Mouse (Mus musculus) common myeloid progenitor, adult 5-6 weeks (primary cell): ENCODE results near the gene Tmem117. TPM values are rescaled to one million over a fixed set of nuclear protein-coding genes. Genes with fewer than 3 reads are reported as not detected.

Experiments
- ATAC-seq: replicated peaks from 2 replicates; pipeline ENCODE4 v1.8.0; 2016; ENCODE audit warnings: low read depth, mild to moderate bottlenecking, moderate TSS enrichment, inconsistent platforms; ENCODE audit not compliant: poor library complexity, severe bottlenecking
- total RNA-seq: library from RNA; stranded (forward); fragments of 200-1000, 187-1606 nt; gene quantifications from 2 replicates; pipeline ENCODE4 v1.2.3, GENCODE M21; 2017

Gene Tmem117
- total RNA-seq, 1 experiment from 2014 or later, result not detected

DNA sequence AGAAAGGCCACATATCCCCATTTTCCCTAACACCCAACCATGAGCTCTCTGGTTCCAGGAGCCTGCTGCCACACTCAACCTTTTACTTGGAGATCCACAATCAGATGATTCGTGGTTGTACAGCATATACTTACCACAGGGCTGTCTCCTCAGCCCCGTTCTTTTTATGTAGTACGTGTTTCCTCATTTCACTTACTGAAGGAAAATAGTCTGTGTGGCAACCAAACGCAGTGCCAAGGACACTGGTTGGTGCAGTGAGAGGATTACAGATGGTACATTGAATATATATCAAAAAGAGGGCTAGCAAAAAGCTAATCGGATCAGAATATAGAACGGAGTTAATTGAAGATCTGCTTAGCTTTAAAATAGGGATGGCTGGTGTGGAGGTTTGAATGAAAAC lies 338.0 kb downstream of the Tmem117 start:
- ATAC-seq, result no peak

DNA sequence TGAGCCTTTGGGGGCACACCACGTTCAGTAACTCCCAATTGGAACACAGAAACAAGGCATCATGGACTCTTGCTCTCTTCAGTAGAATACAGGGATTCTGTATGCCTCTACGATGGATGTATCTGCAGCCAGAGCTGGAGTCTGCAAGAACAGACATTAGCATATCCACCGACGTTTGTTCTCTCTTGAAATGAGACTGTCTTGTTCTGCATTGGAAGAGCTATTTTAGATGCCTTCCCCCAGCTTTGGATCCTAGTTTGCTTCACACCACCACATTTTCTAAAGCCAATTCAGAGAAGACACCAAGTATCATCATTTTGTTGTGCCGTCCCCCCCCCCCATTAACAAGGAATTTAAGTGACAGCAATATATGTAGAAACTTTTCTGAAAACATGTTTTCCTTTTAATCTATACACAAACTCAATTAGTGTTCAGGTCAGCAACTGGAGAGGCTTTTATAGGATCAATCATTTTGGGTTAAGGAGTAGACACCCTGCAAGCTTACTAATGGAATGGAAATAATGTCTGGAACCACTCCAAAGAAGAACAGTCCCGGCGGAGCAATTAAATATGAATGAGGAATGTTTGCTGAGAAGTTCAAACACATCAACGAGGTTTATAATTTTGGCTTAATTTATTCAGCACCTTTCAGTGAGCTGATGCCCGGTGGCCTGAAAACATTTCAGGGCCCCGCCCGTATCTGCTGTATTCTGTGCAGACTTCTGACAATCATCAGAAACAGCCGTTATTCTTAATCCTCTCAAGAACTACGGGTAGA lies 339.6 kb downstream of the Tmem117 start:
- ATAC-seq, result no peak

DNA sequence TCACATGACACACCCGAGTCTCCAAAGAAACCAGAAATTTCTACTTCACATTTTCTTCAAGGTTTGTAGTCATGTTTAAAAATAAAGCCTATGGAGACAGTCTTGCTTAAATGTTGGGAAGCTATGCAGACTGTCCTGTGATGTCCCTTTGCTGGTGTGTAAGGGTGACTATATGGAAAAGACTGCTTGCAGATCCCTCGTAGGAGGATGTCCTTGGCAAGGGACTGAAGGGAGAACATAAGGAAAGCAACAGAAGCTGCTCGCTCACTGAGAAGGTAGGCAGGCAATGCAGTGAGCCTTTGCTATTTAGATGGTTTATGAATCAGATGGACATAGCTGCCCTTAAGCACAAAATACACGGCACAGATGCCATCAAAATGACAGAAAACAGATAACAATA lies 352.8 kb downstream of the Tmem117 start:
- no peak for ATAC-seq

DNA sequence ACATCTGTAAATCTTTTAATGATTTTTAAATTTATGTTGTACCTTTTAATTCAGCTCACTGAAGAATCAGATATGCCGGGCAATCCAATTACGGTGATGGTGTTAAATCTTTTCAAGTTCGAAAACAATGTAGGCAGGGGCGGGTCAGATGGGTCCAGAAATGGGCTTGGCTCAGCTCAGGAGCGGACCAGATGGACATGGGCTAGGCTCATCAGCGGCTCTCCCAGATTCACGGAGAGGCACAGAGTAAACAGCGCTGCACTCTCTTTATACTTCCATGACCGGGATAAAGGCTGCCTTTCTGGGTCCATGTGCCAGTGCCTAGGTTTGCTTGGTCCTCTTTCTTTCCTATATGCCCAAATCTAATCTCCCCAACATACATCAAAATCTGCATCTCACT lies 366.3 kb downstream of the Tmem117 start:
- no peak for ATAC-seq

DNA sequence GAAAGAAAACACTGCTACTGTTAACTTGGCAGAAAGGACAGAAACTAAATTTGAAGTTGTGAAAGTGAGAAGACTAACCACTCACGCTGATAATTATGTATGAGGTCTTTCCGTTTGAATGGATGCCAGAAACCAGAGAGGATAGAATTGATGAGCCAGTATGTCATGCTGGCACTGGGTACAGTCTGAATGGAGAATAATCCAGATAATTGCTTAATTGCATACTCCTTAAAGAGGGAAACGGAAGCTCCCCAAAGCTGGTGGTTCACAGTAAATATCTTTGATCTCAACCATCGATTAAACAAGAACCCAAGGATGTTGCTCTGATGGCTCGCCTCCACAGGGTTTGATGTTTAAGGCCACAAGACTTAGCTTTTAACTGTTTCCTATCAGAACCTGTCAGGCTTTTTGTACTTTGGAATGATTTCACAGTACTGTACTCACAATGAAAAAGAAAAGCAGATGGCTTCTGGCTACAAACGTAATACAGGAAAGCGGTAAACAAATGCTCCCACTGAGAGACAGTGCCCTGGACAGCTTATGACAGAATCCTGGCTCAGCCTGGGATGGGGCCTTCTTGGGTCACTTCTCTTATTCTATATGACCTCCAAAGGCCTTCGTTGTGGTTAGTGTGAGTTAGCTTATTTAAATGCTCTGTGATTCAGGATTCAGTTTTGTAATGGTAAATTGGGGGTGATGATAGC lies 376.2 kb downstream of the Tmem117 start:
- no peak for ATAC-seq

DNA sequence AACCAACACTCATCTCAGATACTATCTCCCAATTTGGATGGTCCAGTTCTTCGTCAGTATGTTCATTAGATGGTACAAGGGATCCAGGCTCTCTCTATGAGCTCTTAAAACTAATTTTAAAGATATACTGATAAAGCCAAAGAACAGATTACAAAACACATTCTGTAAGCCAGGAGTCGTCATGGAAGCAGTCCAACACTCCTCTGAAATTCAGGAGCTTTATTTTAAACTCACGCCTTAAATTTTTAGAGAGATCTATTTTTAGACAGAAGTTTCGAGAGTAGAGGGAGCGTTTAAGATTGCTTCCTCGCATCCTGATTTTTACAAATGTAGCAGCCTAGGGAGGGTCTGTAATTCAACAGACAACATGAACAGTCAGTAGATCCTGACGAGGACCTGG lies 393.2 kb downstream of the Tmem117 start:
- ATAC-seq, result no peak

DNA sequence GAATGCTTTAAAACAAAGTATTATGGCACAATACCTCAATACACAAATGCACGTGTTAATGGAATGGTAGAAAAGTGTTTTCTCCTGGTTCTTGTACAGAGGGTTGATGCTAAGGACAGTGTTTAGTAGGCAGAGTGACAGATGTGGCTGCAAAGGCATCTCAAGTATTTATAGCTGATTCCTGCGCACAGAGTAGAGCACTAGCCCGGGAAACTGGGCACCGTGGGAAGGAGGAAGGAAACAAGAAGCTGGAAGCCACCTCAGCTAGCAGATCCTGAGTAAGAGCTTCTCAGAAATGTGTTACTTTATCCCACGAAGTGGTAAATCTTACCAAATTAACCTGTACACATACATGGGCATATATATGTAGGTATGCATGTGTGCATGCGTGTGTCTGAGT lies 395.4 kb downstream of the Tmem117 start:
- no peak for ATAC-seq

DNA sequence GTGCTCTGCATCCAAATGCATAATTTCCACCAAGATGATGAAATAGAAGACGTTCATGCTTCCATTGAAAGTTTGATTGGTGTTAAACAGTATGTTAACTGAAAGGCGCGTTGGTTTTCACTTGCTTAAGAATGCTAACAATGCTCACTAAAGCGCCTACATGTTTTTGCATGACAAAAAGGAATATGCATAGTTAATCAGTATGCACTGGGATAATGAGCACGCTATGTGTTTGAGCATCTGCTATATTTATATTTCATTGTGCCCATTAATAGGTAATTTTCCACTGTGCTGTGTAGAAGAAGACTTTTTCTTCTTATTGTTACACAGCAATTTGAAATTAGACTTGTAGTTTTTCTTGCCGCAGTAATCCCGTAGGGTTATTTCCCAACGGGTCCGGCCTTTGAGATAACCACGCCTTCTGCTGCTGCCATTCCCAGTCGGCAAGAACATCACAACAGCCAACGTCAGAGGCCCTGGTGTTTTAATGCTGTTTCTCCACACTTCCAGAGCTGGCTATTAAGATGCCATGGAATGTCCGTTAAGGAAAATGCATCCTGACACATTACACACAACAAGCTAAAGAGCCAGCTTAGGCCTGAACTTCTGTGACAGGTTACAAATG lies 399.9 kb downstream of the Tmem117 start:
- no peak for ATAC-seq

DNA sequence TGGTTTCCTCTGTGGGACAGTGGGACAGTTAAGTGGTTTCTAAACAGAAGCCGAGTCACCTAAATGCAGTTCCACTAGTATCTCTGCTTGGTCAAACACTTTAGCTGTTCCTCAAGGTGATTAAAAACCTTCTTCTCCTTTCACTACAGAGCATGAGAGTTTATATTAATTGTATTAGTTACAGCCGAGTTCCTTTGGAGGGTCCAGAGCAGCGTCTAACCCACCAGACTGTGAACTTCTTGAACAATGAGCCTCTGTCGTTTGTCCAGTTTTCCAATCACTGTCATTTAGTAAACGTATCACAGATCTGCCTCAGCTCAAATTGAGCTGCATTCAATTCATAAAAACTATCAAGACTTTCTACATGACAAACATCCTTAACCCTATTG lies 400.4 kb downstream of the Tmem117 start:
- ATAC-seq, result no peak

DNA sequence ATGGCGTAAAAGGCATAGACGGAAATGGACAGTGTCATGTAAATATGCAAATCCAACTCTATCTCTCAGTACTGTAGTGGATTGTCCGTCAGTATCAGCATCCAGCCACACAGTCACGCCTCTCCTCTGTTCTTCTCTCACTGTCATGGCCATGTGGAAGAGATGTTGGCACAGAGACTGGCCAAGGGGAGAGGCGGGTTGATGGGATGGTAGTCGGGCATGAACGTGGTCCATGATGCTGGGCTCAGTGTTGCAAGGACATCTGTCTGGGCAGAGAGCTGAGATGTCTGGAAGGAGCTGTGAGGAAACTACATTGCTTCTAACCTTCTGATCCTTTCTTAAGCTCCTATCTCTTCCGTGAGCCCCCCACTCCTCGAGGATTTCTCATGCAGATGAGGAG lies 413.4 kb downstream of the Tmem117 start:
- ATAC-seq, result no peak

DNA sequence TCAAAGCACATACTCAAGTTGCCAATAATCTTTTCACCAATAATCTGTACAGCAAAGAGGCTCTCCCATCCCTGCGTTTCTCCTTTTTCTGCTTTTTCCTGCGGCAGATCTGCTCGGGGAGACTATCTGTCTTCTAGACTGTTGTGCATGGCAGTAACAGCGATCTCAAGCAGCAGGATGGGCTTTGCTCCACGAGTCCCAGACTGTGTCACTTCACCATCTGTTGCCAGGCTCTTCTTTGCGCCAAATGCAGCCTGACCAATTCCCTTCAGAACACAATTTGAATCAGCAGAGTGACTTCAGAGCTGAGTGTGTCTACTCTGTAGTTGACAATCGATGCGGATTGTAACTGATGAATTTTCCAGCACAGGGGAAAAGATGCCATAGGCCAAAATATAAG lies 415.0 kb downstream of the Tmem117 start:
- ATAC-seq, result no peak

DNA sequence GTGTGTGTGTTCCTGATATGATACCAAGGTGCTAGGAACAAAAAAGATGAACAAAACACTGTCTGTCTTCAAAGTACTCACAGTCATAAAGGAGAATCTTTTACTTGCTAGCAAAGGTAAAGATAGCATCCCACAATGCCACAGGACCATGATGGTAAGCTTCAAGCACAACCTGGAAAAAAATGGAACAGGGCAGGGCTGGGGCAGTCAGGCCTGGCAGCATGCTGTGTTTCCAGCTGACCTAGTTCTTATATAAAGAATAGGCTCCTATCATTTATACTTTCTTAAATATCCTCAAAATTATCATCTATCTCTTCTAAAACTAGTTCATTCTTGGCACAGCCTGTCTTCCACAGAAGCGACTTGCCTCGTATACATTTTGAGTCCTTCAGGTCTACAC lies 418.5 kb downstream of the Tmem117 start:
- ATAC-seq, result no peak

DNA sequence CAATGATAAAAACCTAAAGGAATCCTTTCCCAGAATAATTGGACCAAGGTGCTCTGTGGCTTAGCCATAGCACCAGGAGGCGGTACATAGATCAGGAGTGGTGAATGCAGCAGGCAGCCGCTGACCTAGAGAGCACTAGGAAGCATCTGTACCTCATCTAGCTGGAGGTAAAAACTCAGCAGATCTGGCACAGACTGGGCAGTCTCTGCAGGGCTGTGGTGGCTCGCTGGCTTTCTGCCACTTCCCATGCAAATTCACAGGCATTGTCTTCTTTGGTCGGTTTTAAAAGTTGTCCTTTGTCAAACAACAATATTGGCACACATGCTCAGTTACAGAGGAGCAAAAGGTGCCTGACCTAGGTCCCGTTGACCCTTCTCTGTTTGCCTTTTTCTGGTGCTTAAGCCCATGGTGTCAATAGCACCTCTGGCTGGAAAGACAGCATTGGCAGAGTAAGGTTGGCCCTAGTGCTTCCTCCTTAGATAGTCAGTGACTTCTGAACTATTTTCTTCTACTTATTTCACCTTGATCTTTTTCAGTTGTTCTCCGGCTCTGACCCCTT lies 420.2 kb downstream of the Tmem117 start:
- no peak for ATAC-seq

DNA sequence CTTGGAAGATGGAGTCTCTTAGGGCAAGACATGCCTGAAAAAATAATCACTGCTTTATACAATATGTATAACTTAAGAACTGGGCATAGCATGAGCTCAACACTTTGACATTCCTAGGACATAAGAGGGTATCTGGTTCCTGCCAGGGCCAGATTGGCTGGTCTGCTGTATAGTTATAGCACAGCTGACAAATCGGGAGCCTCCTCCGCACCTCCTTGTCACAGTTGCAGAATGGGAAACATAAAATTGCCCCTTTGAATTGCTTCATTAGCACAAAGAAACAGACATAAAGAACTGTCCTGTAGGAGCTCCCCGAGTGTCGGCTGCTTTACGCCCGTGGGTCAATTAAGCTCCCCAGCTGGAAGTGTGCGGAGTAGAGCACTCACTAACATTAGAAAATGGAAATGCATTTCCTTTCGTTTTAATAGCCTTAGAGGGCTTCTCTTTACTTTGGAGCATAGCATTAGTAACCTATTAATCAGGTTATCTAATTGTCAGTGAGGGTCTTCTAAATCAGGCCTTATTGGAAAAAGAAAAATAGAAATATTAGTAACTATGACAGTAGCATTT lies 426.1 kb downstream of the Tmem117 start:
- ATAC-seq, result no peak

DNA sequence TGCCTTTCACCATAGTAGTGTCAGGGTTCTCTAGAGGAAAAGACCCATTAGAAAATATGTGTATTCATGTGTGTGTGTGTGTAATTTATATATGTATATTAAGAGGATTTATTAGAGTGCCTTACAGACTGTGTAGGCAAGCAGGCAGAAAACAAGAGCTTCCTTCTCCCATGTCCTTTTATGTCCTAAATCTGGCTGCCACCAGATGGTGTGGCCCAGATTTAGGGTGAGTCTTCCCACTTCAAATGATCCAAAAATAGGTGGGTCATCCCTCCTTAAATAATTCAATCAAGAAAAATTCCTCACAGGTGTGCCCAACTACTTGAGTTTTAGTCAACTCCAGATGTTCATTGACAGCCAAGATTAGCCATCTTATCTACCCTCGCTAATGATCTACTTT lies 439.0 kb downstream of the Tmem117 start:
- ATAC-seq, result no peak

DNA sequence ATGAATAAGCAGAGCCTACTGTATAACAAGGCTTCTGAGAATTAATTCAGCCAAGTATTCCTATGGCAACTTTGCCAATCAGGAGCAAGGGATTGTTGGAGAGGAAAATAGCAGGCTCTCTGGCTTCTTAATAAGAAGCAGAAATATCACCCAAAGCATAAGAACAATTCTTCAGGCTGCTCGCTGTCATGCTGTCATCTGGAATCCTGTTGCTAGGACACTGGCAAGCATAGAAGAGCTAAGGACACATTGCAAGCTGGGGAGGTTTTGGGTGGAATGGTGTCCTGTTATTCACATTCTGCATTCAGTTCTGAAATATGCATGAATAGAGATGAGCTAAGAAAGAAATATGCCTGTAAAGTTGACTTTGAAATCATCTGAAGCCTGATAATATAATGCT lies 439.8 kb downstream of the Tmem117 start:
- ATAC-seq, result no peak

DNA sequence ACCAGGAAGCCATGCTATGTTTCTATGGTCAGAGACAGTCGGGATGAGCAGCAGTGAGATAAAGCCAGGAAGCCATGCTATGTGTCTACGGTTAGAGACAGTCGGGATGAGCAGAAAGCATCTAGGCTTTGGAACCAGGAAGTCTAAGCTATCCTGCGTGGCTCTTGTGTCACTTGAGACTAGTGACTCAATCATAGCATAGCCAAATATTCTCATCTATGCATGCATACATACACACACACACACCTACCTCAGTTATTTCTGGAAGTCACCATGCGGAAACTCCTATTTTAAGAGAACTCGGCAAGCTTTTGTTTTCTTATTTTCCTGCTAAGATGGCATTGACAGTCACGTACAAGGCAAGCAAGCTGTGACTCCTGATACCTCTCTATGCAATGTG lies 441.8 kb downstream of the Tmem117 start:
- ATAC-seq, result no peak

DNA sequence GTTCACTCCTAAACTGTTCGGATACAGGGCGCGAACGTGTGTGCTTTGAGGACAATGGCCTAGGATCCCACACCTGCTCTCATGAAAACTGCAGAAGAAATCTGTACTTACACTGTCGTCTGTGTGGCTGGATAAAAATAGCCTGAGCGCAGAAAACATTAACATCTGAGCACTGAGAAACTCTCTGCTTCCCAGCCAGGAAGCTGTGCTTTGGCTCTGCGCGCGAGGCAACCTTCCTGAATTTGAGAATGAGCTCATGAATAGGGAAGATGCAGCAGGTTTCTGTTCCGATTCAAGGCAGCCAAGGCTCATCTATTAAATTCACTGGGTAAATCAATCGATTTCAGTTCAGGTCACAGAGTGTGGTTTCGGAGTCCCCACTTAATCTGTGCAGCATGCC lies 446.3 kb downstream of the Tmem117 start:
- no peak for ATAC-seq

DNA sequence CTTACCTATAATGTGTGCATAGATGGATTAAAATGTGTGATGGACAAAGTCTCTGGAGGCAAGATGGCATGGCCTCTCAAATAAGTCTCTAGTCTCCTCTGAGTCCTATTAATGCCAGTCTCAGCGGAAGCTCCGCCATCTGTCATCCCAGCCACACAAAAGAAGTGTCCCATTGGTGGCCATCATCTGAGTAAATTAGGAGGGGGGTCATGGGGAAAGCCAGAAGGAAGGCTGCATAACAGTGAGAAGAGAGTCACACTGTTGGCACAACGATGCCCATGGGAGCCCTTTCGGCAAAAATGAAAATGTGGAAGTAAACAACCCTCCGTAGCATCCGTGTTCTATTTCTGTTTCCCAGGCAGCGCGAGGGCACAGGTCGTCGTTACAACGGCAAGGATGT lies 452.6 kb downstream of the Tmem117 start:
- ATAC-seq, result no peak

DNA sequence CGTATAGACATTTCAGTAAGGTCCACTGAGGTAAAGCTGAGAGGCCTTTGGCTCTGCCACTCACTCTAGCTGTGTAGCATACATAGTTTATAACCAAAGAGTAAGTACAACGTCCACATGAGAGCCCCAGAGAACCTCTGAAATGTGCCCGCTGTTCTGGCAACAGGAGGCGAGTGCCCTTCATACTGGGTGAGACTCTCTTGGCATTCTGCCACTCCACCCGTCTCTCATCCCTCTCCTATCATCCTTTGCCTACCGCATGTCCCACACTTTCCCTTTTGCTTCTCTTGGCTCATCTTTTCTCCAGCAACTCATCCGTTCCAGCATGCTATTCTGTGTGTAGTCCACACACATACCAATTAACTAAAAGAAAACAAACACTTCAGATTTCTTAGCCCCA lies 456.9 kb downstream of the Tmem117 start:
- ATAC-seq, result no peak

DNA sequence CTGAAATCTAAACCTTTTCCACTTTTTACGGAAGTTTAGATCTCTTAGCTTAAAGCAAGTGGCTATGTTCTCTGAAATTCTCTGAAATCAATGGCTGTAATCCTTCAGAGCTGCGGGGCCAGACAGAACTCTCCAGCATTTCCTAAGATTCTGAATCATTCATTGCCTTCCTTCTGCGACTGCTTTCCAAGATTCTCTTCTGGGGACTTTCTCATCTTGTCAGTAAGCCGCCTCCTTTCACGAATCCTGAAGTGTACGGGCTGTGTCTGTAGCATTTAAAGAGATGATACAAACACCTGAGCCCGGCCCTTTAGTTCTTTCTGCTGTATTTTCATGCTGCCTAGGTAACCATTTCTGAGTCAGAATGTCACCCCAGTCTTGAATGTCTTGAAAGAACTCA lies 471.1 kb downstream of the Tmem117 start:
- no peak for ATAC-seq
